Mouse (Mus musculus) common myeloid progenitor, adult 5-6 weeks (primary cell): Measurements from ENCODE around the gene Spin1. TPM values are rescaled to one million over a fixed set of nuclear protein-coding genes. Genes with fewer than 3 reads are reported as not detected.
A peak's percentile ranks its signal among the peaks of the same experiment; 100 is the strongest.

Experiments
- ATAC-seq: replicated peaks from 2 replicates; pipeline ENCODE4 v1.8.0; 2016; ENCODE audit warnings: low read depth, mild to moderate bottlenecking, moderate TSS enrichment, inconsistent platforms; ENCODE audit not compliant: poor library complexity, severe bottlenecking
- total RNA-seq: library from RNA; stranded (forward); fragments of 200-1000, 187-1606 nt; gene quantifications from 2 replicates; pipeline ENCODE4 v1.2.3, GENCODE M21; 2017

Spin1 gene
- total RNA-seq, 1 experiment from 2014 or later = 53.8 TPM

- ATAC-seq = no peak
These were observed 27.7 kb downstream of the Spin1 start for GRCm38 (mm10) chr13:51128417-51128816.

GRCm38 (mm10) chr13:51131179-51131578 lies 30.5 kb downstream of the Spin1 start:
- ATAC-seq = 0 out of 2 replicates have a peak, but pooled peaks have one; percentile 29

DNA sequence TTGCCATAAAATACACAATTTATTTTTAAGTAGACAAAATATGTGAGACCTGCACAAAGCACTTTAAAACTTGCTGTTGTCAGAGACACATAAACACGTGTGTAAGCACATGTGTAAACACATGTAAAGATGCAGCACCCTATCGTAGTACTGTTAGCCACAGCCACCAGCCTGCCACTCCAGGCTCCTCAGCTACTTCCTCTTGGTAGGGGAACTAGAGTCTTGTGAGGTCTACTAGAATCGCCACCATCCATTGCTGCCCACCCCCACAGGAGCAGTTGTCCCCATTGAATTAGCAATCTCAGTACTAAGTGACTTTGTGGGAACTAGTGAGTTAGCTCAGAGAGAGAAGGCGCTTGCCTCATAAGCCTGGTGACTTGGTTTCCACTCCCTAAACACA lies 35.6 kb downstream of the Spin1 start:
- ATAC-seq = peak; percentile 86

DNA sequence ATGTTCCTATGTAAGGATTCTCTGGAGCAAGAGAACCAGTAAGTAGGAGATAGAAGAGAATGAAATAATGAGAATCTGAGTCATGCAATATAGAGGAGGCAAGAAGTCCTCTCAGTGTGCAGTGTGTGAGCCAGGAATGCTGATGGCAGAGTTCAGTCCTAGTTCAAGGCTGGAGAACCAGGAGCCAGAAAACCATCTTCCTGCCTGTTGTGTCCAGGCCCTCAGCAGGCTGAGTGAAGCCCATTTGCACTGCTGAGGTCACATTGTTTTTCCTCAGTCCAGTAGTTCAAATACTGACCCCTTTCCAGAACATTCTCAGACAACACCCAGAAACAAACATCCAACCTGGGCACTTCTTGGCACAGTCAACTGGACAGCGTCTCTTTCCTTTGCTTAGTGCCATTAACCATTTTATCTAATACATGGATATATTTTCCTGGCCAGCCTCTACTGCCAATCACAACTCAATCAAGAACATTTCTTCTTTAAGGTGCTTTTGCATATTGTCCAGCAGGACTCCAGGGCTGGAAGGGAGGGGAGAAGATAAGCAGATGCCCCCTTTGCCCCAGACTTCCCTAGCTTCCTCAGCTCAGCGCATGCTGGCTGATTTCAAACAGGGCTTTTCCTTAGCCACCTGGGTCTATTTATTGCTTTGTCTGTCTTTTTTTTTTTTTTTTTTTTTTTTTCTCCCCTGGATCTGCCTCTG lies 36.5 kb downstream of the Spin1 start:
- ATAC-seq = 0 out of 2 replicates have a peak, but pooled peaks have one; percentile 15

DNA sequence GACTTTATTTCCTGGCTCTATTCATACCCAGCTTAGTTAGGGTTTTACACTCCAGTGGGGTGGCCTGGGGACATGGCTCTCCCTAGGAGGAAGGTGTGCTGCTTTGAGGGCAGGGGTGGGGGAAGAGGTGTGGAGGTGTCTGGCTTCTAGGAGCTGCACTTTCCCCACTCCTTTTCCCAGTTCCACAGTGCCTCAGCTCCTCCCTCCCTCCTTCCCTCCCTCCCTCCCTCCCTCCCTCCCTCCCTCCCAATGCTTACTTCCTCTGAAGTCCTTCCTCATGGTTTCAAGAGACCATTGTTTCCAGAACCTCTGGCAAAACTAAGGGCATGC lies 37.0 kb downstream of the Spin1 start:
- peak; percentile 20; the same call in 1 of the 2 replicates for ATAC-seq

- ATAC-seq = no peak
These were observed 46.4 kb downstream of the Spin1 start for GRCm38 (mm10) chr13:51147106-51147505.

DNA sequence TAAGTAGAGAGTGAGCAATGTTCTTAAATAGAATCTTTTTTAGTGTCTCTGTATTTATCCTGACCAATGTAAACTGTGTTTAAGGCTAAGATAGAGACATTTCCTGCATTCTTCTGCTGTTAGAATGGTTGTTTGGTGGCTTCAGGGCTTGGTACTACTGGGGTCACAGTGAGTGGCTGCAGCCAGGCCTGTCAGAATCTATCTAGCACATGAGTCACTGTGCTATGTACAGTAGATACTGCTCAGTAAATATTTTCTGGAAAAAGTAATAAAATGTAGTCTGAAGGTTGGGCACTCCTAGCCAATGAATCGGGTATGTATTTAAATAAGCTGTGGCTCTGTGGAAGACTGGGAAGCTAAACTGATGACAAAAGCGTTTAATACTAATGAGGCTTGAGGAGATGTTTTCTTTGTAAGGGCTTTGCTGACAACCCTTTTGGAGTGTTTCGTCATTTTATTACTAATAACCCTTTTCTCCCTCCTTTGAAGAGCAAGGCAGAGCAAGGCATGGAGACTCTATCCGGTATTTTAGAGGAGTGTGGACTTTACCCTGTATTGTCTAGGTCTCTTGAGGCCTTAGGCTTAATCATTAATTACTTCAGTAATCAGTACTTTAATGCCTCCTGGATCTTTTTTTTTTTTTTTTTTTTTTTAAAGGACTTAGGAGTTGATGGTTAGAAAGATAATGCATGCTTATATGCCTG lies 52.4 kb downstream of the Spin1 start:
- ATAC-seq = no peak

- no peak for ATAC-seq
These were observed 53.0 kb downstream of the Spin1 start for GRCm38 (mm10) chr13:51153670-51154030.

DNA sequence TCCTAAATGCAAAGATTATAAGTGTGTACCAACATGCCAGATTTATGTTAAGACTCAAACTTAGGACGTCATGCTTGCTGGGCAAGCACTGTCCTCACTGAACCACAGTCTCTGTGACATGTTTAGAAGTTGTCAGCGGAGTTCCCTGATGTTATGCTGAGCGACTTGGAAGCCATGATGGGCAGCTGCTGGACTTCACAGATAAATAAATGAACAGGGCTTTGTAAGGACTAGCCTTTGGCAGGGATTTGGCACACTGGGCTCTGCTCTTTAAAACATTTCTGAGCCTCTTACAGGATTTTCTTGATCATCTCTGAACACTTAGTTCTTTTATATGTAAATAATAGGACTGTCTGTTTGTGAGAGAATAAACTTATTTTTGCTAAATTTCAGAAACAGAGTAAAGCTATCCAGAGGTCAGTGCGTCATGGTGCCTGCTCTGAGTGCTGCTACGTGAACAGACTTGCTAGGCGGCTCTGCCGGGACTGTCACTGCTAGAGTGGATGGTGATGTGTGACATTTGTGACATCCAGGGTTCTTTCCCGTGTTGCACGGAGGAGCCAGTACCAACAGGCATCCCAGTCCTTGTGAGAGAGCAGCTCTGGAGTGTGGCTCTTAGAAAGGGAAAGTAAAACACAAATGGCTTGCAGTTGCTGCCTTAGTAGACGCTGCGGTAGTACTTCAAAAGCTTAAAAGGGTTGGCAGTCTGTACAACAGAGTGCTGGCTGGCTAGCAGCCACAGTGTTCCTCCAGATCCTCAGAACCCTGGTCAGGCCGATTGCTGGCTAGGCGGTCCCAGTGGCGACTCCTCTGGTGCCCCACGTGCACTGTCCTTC lies 54.7 kb downstream of the Spin1 start:
- ATAC-seq = no peak

- no peak for ATAC-seq
These were observed 55.3 kb downstream of the Spin1 start for GRCm38 (mm10) chr13:51156014-51156386.

GRCm38 (mm10) chr13:51157291-51157690 lies 56.6 kb downstream of the Spin1 start:
- ATAC-seq = no peak

GRCm38 (mm10) chr13:51161672-51162071 lies 61.0 kb downstream of the Spin1 start:
- peak; percentile 60 for ATAC-seq

DNA sequence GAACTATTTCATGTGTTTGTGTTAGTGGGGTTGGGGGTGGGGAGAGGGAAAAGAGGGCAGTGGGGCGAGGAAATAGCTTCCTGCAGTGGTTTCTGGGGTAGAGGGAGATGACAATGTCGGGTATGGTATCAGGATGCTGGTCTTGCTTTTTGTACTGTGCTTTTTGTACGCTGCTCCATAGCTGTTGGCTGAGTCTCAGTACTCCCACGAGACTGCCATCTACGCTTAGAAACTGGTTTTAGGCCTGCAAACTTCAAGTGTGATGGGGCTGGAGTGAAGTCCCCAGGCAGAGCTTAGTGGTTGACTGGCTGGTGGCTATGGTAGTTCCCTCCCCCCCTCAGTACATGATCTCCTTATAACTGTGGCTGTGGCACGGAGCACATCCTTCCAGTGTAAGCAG lies 61.6 kb downstream of the Spin1 start:
- no peak for ATAC-seq

GRCm38 (mm10) chr13:51166711-51167110 lies 66.0 kb downstream of the Spin1 start:
- no peak for ATAC-seq

DNA sequence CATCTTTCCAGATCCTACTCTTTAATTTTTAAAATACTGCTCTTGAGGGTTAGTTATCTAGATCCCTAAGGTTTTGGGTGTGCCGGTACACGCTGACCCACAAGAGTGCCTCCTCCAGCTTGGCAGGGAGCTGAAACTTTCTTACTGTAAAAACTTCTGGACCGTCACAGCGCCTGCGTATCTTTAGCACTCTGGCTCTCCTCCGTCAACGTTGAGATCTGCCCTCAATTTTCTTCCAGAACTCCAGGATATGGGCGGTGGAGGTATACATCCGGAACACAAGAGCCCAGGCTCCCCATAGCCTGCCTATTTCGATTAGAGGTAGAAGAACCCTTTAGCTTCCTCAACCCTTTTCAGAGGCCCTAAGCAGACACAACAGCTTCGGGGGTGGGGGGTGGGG lies 69.5 kb downstream of the Spin1 start:
- ATAC-seq = no peak

- peak; percentile 67 for ATAC-seq
These were observed 70.3 kb downstream of the Spin1 start, which contains the start of gene Nxnl2 for GRCm38 (mm10) chr13:51170691-51171680. Gene Nxnl2, plus strand, starts transcription at chr13:51171022.

- ATAC-seq = no peak
These were observed 71.9 kb downstream of the Spin1 start for GRCm38 (mm10) chr13:51172601-51173000.

DNA sequence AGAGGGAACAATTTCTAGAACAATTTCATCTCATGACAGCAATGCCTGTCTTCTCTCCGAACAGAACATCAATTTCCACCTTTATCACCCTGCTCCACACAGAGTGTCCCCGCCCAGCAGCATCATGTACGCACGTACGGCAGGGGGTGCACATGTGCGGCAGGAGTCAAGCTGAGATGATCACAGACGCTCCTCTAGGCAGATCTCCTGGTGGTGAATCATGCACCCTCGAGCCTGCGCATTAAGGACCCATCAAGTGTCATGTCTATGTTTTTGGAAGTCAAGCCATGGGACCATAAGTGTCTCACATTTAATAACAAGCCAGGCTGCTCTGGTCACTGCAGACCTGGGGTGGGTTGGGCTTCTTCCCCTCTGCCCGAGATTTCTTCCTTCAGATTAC lies 78.3 kb downstream of the Spin1 start:
- ATAC-seq = no peak

DNA sequence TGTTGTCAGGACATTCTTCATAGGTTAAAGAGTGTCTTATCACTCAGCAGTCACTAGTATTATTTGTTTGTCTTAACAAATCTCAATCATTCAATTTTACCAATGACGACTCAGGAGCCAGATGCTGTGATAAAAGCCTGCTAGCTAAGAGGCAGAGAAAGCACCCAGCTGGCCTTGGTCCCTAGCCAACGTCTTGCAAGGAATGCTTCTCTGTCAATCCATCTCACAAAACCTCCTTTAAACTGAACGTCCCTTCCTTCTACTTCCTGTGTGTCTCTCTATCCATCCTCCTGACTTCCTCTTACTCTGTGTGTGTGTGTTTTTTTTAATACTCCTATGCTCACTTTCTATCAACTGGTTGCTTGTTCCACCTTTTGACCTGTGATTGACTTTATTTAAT lies 78.7 kb downstream of the Spin1 start:
- no peak for ATAC-seq

- ATAC-seq = no peak
These were observed 81.6 kb downstream of the Spin1 start for GRCm38 (mm10) chr13:51182236-51182635.
